Mouse (Mus musculus): ENCODE data around the gene Eif3l.

Eif3l gene

GRCm38 (mm10) chr15:79093083-79093839 lies 18.3 kb downstream of the Eif3l start:
- DNase-seq = peak; percentile 52

DNA sequence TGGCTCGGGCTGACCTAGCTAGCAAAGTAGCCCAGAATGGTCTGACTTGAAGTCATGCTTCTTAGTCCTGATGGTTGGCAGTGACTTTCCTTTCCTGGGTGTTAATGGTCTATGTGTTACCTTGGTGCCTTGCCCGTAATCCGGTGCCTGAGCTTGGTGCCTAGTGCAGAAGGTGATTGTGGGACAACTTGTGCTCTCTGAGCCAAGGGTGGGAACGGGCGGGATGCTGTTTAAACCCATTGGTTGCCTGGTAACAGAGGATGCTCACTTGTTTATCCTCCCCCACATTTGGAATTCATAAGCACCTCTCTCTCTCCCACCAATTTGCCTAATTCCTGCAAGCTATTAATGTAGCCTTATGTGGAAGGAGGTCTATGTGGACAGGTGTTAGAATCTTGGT lies 20.5 kb downstream of the Eif3l start:
- no peak for DNase-seq

DNA sequence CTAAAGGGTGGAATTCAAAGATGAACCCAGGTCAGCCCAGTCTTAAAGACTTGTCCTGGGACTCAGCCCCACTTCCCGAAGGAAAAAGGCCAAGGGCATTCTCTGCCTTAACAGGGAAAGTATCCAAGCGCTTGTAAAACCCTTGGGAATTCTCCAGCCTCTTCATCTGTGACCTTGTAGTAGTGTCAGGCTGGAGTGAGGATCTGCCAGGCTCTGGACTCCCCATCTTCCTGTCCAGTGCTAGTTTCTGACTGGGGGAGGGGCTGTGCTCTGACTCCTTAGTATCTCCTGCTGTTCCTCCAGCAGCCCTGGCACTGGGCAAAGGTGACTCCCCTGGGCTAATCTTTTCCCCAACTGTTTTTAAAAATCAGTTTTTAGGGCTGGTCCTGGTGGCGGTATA lies 21.6 kb downstream of the Eif3l start:
- DNase-seq = peak; percentile 76

GRCm38 (mm10) chr15:79097135-79097534 lies 22.2 kb downstream of the Eif3l start:
- peak; percentile 41 for DNase-seq

DNA sequence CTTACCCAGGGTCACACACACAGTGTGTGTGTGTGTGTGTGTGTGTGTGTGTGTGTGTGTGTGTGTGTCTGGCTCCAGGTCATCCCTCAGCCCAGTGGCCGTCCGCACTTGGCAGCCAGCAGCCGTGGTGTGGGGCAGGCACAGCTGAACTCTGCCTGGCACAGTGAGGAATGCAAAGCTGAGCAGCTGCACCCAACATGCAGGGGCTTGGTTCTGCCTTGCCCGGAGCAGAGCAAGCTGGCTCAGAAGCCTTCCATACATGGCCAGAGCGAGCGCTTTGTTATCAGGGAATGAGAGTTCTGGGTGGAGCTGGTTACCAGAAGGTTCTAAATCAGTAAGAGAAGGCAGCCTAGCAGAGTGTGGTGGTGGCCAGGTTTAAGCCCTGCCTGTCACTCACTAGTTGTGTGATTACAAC lies 22.6 kb downstream of the Eif3l start:
- peak; percentile 77 for DNase-seq

DNA sequence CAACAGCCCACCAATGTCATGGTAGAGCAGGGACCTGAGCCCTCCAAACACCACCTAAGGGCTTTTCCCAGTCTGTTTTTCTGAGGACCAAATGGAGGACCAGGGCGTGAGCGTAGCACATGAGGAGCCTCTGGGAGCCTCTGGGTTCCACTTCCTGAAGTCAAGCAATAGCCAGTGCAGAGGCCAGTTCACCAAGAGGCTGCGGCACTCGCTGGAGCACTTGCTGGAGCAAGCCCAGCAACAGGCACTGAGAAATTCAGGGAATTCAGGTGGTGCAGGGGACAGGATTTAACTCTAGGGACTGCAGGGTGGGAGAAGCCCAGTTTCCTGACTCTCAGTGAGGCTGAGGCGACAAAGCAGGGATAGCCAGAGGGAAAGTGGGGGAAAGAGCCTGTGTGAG lies 23.2 kb downstream of the Eif3l start:
- DNase-seq = no peak

- peak; percentile 75 for DNase-seq
Measured at GRCm38 (mm10) chr15:79098868-79099267, 23.9 kb downstream of the Eif3l start.

- DNase-seq = peak; percentile 62
Measured at GRCm38 (mm10) chr15:79099456-79099855, 24.5 kb downstream of the Eif3l start.

DNA sequence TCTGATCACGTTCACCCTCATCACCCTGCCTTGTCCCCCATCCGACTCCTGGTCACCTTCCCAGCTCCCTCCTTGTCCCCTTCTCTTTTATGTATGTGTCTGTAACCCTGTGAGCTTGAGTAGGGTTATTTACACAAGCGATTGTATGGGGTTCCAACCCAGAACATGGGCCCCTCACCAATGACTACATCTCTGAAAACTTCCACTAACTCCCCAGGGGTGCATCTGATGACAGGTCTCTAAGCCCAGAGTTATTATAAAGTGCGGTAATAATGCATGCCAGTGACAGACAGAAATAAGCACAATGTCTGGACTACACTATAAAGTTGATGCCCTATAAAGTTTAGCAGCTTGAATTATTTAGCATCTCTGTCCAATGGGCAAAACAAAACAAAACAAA lies 25.4 kb downstream of the Eif3l start:
- DNase-seq = no peak

- DNase-seq = no peak
Measured at GRCm38 (mm10) chr15:79101531-79101930, 26.6 kb downstream of the Eif3l start.

DNA sequence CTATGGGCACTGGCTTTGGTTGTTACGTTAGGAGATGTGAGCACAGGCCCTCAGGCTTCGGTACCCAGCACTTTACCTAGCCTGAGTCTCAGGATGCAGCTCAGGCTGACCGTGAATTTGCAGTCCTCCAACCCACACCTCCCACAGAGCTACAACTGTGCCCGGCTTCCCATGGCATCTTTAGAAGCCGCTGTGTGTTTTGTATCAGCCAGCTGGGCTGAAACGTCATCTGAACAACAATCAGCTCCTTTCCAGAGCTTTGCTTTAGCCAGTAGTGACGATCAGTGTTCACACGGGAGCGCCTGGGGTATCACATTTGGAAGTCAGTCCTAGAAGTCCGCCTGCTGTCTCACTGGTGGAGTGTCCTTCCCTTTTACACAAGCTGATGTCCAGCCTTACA lies 28.3 kb downstream of the Eif3l start:
- no peak for DNase-seq

DNA sequence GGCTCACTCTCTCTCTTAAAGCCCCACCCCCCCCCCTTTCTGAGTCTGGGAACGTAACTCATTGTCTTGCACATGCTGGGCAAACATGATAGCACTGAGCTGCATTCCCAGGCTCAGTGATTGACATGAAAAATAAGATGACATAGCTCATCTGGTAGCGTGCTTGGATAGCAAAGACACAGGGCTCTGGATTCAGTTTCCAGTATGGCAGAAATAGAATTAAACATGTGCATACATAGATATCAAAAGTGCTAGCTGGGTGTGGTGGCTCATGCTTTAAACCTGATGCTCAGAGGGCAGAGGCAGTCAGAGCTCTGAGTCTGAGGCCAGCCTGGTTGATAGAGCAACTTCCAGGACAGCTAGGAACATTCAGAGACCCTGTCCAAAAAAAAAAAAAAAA lies 30.8 kb downstream of the Eif3l start:
- DNase-seq = no peak

DNA sequence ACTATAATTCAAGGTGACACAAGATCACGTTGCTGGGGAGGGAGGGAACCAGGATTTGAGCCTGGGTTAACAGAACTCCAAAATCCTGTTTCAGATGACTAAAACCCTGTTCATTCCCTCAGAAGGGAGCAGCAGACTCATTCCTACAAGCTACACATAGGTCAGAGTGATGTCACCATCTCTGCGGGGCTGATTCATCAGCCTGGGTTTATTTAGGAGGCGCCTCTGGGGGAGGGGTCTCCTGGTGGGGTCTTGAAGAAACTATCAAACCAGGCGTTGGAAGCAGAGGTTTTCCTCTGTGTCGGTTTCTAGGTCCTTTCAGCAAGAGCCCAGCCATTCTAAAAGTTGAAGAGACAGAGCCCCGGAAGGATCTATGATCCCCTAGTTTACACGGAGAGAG lies 33.0 kb downstream of the Eif3l start:
- DNase-seq = no peak

DNA sequence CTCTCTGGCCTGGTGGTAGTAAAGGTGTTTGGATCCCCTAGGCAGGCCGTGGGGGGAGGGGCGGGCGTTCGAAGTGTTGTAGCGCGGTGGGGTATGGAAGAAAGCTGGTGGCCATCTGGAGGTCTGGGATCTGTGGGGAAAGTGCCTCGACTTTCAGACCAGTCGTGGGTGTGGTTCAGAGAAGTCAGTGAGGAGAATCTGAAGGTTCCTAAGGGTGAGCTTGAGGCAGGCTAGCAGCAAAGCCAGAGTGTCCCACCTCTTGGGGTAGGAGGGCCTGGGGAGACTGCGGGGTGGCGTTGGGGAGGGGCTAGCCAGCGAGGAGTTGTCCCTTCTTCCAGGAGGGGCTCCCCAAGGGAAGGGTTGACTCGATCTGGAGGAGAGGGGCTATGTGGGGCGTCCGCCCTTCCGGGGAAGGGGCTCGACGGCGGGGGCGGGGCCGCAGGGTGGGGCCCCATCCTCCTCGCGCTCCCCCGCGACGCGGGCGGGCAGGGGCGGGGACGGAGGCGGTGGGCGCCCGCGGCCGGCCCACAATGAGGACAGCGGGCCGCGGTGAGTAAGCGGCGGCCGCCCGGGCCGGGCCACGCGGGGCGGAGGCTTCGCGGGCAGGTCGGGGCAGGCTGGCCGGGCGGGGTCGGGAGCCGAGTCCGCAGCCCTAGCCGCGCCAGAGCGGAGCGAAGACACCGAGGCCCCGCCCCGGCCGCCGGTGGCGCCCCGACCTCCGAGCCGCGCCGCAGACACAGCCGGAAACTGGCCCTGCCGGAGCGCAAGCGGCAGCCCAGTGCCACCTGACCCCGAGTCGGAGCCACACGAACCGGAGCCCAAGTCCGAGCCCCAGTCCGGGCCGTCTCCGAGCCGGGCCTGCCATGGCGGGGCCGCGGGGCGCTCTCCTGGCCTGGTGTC lies 33.7 kb downstream of the Eif3l start, which contains the start of gene Micall1:
TSS of gene Micall1 (plus strand) at position 478 of the 900 bp plus-strand sequence.
- peak; percentile 77 for DNase-seq

DNA sequence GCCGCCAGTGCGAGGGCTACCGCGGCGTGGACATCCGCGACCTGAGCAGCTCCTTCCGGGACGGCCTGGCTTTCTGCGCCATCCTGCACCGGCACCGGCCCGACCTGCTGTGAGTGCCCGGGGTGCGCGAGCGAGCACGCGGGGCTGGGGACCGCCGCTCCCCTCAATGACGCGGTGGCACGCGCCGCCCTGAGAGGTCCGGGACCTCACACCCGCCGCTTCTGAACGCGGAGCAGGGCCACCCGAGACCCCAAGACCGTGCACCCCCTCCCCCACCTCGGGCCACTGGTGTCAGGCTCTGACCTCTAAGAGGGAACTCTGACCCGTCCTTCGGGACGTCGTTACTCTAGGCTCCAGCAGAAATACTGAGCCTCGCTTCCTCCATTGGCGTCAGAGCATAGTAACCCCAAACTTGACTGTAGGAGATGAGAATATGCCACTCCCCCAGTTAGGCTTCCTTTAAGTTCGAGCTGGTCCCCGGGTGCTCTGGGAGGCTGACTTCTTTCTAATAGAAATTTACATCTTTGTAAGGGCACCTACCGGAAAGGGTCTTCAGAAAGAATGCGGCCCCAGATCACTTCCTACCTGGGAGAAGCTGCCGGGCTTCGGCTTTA lies 34.4 kb downstream of the Eif3l start:
- peak; percentile 28 for DNase-seq

GRCm38 (mm10) chr15:79110031-79110430 lies 35.1 kb downstream of the Eif3l start:
- DNase-seq = no peak

- no peak for DNase-seq
Measured at GRCm38 (mm10) chr15:79110528-79110927, 35.5 kb downstream of the Eif3l start.

GRCm38 (mm10) chr15:79111774-79112173 lies 36.8 kb downstream of the Eif3l start:
- DNase-seq = peak; percentile 41

- no peak for DNase-seq
Measured at GRCm38 (mm10) chr15:79115276-79115675, 40.3 kb downstream of the Eif3l start.

GRCm38 (mm10) chr15:79119491-79119890 lies 44.5 kb downstream of the Eif3l start:
- DNase-seq = no peak

DNA sequence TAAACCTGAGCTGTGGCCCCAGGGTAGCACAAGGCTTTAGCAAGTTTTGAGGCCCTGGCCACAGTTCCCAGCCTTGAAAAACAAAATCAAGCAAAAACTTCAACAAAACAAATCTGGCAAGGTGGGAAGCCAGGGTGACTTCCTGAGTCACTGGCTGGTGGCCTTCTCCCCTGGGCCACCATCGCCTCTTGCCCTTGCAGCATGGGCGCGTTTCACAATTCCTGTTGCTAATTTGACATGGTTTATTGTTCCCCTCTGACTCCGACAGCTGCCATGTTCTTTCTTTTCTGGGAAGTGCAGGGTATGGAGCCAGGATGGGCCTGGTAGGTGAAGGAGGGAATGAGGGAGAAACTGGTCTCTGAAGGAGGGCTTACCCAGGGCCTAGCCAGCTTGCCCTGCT lies 47.1 kb downstream of the Eif3l start:
- DNase-seq = no peak

GRCm38 (mm10) chr15:79122546-79122945 lies 47.6 kb downstream of the Eif3l start:
- no peak for DNase-seq

- no peak for DNase-seq
Measured at GRCm38 (mm10) chr15:79123751-79124150, 48.8 kb downstream of the Eif3l start.
